ENCODE assay signal across 9 mouse cellular contexts in genomic region chr7:44303346-44304340, GRCm38 (mm10). TPM values are rescaled to one million over a fixed set of nuclear protein-coding genes. Genes with fewer than 3 reads are reported as not detected.
DNase-seq lines count a peak whose midpoint lies in the region; ATAC-seq and TF ChIP-seq lines count a peak whose summit lies in the region.
"Had no signal": no experiment of that assay in that cellular context is flagged by ENCODE, and none has a peak within 500 bp of the region (broad histone marks: within the 10 kb centered on the region; RNA-seq: fewer than 3 reads in every experiment).

No protein-coding gene starts in this region.

- no peak for ATAC-seq in lung, embryonic 14.5 days (ENCODE audit: insufficient read depth)
- no peak for ATAC-seq in embryonic facial prominence, embryonic 14.5 days (ENCODE audit: low read depth)
- ATAC-seq in intestine, embryonic 15.5 days, result no peak
- ATAC-seq in neural tube, embryonic 13.5 days (ENCODE audit: low read depth), result no peak
- ATAC-seq in frontal cortex, adult (ENCODE audit: low TSS enrichment), result no peak

- no peak for TF ChIP-seq CTCF in lung, embryonic 14.5 days (IDR thresholded peaks at IDR 0.05; ENCODE audit: low read depth)

- H3K9ac ChIP-seq in lung, embryonic 14.5 days, result peak overlapping the region; percentile 91
- H3K9ac ChIP-seq in embryonic facial prominence, embryonic 14.5 days (ENCODE audit: low read depth, low read length), result peak overlapping the region; percentile 93
- H3K9ac ChIP-seq in intestine, embryonic 15.5 days, result peak overlapping the region; percentile 87
- peak overlapping the region; percentile 96 for H3K9ac ChIP-seq in neural tube, embryonic 13.5 days

- H3K9me3 ChIP-seq in lung, embryonic 14.5 days (ENCODE audit: low read depth, low read length), result no peaks in the 10 kb centered on the region
- no peaks in the 10 kb centered on the region for H3K9me3 ChIP-seq in embryonic facial prominence, embryonic 14.5 days (ENCODE audit: control insufficient read depth, low read length)
- H3K9me3 ChIP-seq in intestine, embryonic 15.5 days, result no peaks in the 10 kb centered on the region
- H3K9me3 ChIP-seq in neural tube, embryonic 13.5 days, result no peaks in the 10 kb centered on the region

- H3K4me3 ChIP-seq in lung, embryonic 14.5 days (ENCODE audit: low read depth, low read length), result peak overlapping the region; percentile 72
- H3K4me3 ChIP-seq in embryonic facial prominence, embryonic 14.5 days (ENCODE audit: low read depth, low read length), result peak overlapping the region; percentile 65
- H3K4me3 ChIP-seq in intestine, embryonic 15.5 days (replicated peaks), result peak overlapping the region; percentile 68
- peak overlapping the region; percentile 74 for H3K4me3 ChIP-seq in neural tube, embryonic 13.5 days

- peak overlapping the region; percentile 88 for H3K4me2 ChIP-seq in lung, embryonic 14.5 days
- H3K4me2 ChIP-seq in embryonic facial prominence, embryonic 14.5 days (ENCODE audit: low read depth, low read length), result peak overlapping the region; percentile 78
- peak overlapping the region; percentile 79 for H3K4me2 ChIP-seq in intestine, embryonic 15.5 days (replicated peaks)
- H3K4me2 ChIP-seq in neural tube, embryonic 13.5 days, result peak overlapping the region; percentile 81

- H3K4me1 ChIP-seq in lung, embryonic 14.5 days (ENCODE audit: insufficient read depth), result peaks cover 10% of the 10 kb centered on the region; the same call in 1 of the 2 replicates
- peaks cover 17% of the 10 kb centered on the region for H3K4me1 ChIP-seq in embryonic facial prominence, embryonic 14.5 days (ENCODE audit: control insufficient read depth, insufficient read depth, low read length)
- peaks cover 16% of the 10 kb centered on the region; the same call in 1 of the 2 replicates for H3K4me1 ChIP-seq in intestine, embryonic 15.5 days (replicated peaks)
- peaks cover 26% of the 10 kb centered on the region for H3K4me1 ChIP-seq in neural tube, embryonic 13.5 days (replicated peaks)

- H3K27ac ChIP-seq in lung, embryonic 14.5 days (ENCODE audit: low read depth), result peak overlapping the region; percentile 90
- peak overlapping the region; percentile 92 for H3K27ac ChIP-seq in embryonic facial prominence, embryonic 14.5 days (replicated peaks; ENCODE audit: low read depth, low read length)
- peak overlapping the region; percentile 95; the same call in 1 of the 2 replicates for H3K27ac ChIP-seq in intestine, embryonic 15.5 days
- peak overlapping the region; percentile 97 for H3K27ac ChIP-seq in neural tube, embryonic 13.5 days (replicated peaks)

- peak; percentile 9 for DNase-seq in lung, embryonic 14.5 days
- no peak for DNase-seq in lung, postnatal 36 days
- no peak for DNase-seq in embryonic facial prominence, embryonic 14.5 days (ENCODE audit: low spot score)
- no peak for DNase-seq in gastrocnemius, adult 8-10 months (ENCODE audit: low spot score in 2 of 2)
- DNase-seq in urinary bladder, postnatal 14 days (ENCODE audit: low spot score), result no peak

- no peaks in the 10 kb centered on the region for H3K36me3 ChIP-seq in lung, embryonic 14.5 days (ENCODE audit: insufficient read depth)
- H3K36me3 ChIP-seq in embryonic facial prominence, embryonic 14.5 days (ENCODE audit: control insufficient read depth, insufficient read depth, low read length), result no peaks in the 10 kb centered on the region
- no peaks in the 10 kb centered on the region for H3K36me3 ChIP-seq in intestine, embryonic 15.5 days
- H3K36me3 ChIP-seq in neural tube, embryonic 13.5 days, result no peaks in the 10 kb centered on the region

- 79% methylated on average over 14 of the region's 14 CpGs for WGBS in lung, embryonic 14.5 days
- 85% methylated on average over 14 of the region's 14 CpGs for WGBS in embryonic facial prominence, embryonic 14.5 days
- 84% methylated on average over 14 of the region's 14 CpGs for WGBS in intestine, embryonic 15.5 days
- 86% methylated on average over 14 of the region's 14 CpGs for WGBS in neural tube, embryonic 13.5 days

- H3K27me3 ChIP-seq in lung, embryonic 14.5 days (ENCODE audit: insufficient read depth, low read length), result no peaks in the 10 kb centered on the region
- H3K27me3 ChIP-seq in embryonic facial prominence, embryonic 14.5 days (replicated peaks; ENCODE audit: control insufficient read depth, insufficient read depth, low read length), result no peaks in the 10 kb centered on the region
- peaks cover 3% of the 10 kb centered on the region; the same call in 1 of the 2 replicates for H3K27me3 ChIP-seq in intestine, embryonic 15.5 days (replicated peaks)
- no peaks in the 10 kb centered on the region for H3K27me3 ChIP-seq in neural tube, embryonic 13.5 days

RNA-seq across cellular contexts. Expression of gene Clec11a, which starts 3.1 kb away (rescaled TPM):
- 1.8 TPM in 2 replicates for polyA plus RNA-seq in lung, embryonic 14.5 days (2014; fragmentation: Nextera tagmentation; extraction: Ambion mirVana)
- 27.3 and 34.6 TPM in 2 replicates for polyA plus RNA-seq in embryonic facial prominence, embryonic 14.5 days (2014; fragmentation: Nextera tagmentation; extraction: Ambion mirVana)
- 7.2 and 8.0 TPM in 2 replicates for polyA plus RNA-seq in intestine, embryonic 15.5 days (2015; fragmentation: Nextera tagmentation; extraction: Ambion mirVana)
- polyA plus RNA-seq in neural tube, embryonic 13.5 days (2015; fragmentation: Nextera tagmentation; extraction: Ambion mirVana), result 2.8 TPM in 2 replicates
- total RNA-seq in gastrocnemius, adult 8-10 months (2022), result 1 to 10 TPM in 2 of 4 experiments, under 1 TPM in 2; 0.53 to 1.3 (median 0.99) TPM

RNA-seq across cellular contexts. Expression of gene Shank1, which starts 6.4 kb away (rescaled TPM):
- 1.3 and 1.6 TPM in 2 replicates for polyA plus RNA-seq in lung, embryonic 14.5 days (2014; fragmentation: Nextera tagmentation; extraction: Ambion mirVana)
- 3.6 and 3.7 TPM in 2 replicates for polyA plus RNA-seq in embryonic facial prominence, embryonic 14.5 days (2014; fragmentation: Nextera tagmentation; extraction: Ambion mirVana)
- polyA plus RNA-seq in intestine, embryonic 15.5 days (2015; fragmentation: Nextera tagmentation; extraction: Ambion mirVana), result 1.7 and 1.9 TPM in 2 replicates
- 26.5 and 27.7 TPM in 2 replicates for polyA plus RNA-seq in neural tube, embryonic 13.5 days (2015; fragmentation: Nextera tagmentation; extraction: Ambion mirVana)
- under 1 TPM; 0.17 to 0.43 (median 0.34) TPM for total RNA-seq in gastrocnemius, adult 8-10 months (2022)
- total RNA-seq: common myeloid progenitor, adult 5-6 weeks had no signal

RNA-seq across cellular contexts. Expression of gene Gm15517, which starts 42.4 kb away (rescaled TPM):
- not detected in 2 replicates for polyA plus RNA-seq in lung, embryonic 14.5 days (2014; fragmentation: Nextera tagmentation; extraction: Ambion mirVana)
- not detected in 2 replicates for polyA plus RNA-seq in embryonic facial prominence, embryonic 14.5 days (2014; fragmentation: Nextera tagmentation; extraction: Ambion mirVana)
- not detected in 2 replicates for polyA plus RNA-seq in intestine, embryonic 15.5 days (2015; fragmentation: Nextera tagmentation; extraction: Ambion mirVana)
- not detected in 2 replicates for polyA plus RNA-seq in neural tube, embryonic 13.5 days (2015; fragmentation: Nextera tagmentation; extraction: Ambion mirVana)
- total RNA-seq in gastrocnemius, adult 8-10 months (2022), result not detected
- total RNA-seq: common myeloid progenitor, adult 5-6 weeks had no signal

RNA-seq across cellular contexts. Expression of gene Acp4, which starts 46.5 kb away (rescaled TPM):
- polyA plus RNA-seq in lung, embryonic 14.5 days (2014; fragmentation: Nextera tagmentation; extraction: Ambion mirVana), result 0.11 TPM in 1 of 2 replicates, not detected in the other
- polyA plus RNA-seq in embryonic facial prominence, embryonic 14.5 days (2014; fragmentation: Nextera tagmentation; extraction: Ambion mirVana), result 0.92 and 0.96 TPM in 2 replicates
- not detected in 2 replicates for polyA plus RNA-seq in intestine, embryonic 15.5 days (2015; fragmentation: Nextera tagmentation; extraction: Ambion mirVana)
- polyA plus RNA-seq in neural tube, embryonic 13.5 days (2015; fragmentation: Nextera tagmentation; extraction: Ambion mirVana), result not detected in 2 replicates
- total RNA-seq in gastrocnemius, adult 8-10 months (2022), result not detected
- total RNA-seq: common myeloid progenitor, adult 5-6 weeks had no signal

RNA-seq across cellular contexts. Expression of gene 2410002F23Rik, which starts 57.1 kb away (rescaled TPM):
- 142 and 146 TPM in 2 replicates for polyA plus RNA-seq in lung, embryonic 14.5 days (2014; fragmentation: Nextera tagmentation; extraction: Ambion mirVana)
- 117 and 144 TPM in 2 replicates for polyA plus RNA-seq in embryonic facial prominence, embryonic 14.5 days (2014; fragmentation: Nextera tagmentation; extraction: Ambion mirVana)
- 124 and 127 TPM in 2 replicates for polyA plus RNA-seq in intestine, embryonic 15.5 days (2015; fragmentation: Nextera tagmentation; extraction: Ambion mirVana)
- polyA plus RNA-seq in neural tube, embryonic 13.5 days (2015; fragmentation: Nextera tagmentation; extraction: Ambion mirVana), result 180 and 187 TPM in 2 replicates
- total RNA-seq in gastrocnemius, adult 8-10 months (2022), result 1 to 10 TPM; 5.1 to 9.2 (median 6.6) TPM
